ENCODE assay signal across 28 mouse cellular contexts in genomic region chr9:118496952-118497351, GRCm38 (mm10). TPM values are rescaled to one million over a fixed set of nuclear protein-coding genes. Genes with fewer than 3 reads are reported as not detected.
DNase-seq lines count a peak whose midpoint lies in the region; ATAC-seq lines count a peak whose summit lies in the region.
"Had no signal": no experiment of that assay in that cellular context is flagged by ENCODE, and none has a peak within 500 bp of the region (broad histone marks: within the 10 kb centered on the region; RNA-seq: fewer than 3 reads in every experiment).

No protein-coding gene starts in this region.

- peak; percentile 30 for DNase-seq in lung, postnatal 36 days
- DNase-seq in lung, postnatal 10 days = no peak
- DNase-seq in ZHBTc4 (ENCODE audit: low read depth, low spot score) = peak; percentile 91
- peak; percentile 74 for DNase-seq in yolk sac, embryonic 10.5 days (ENCODE audit: low spot score)
- DNase-seq in layer of hippocampus, postnatal 25 days (ENCODE audit: extremely low spot score in 1 of 2, low spot score in 1 of 2) = no peak
- no peak for DNase-seq in urinary bladder, adult 2 months (ENCODE audit: low spot score)
- DNase-seq: adrenal gland, adult 2 months; B cell, adult 2 months; cerebellum, adult 11-12 months; cerebellum, postnatal 10 days; forebrain, postnatal 0 days; gastrocnemius, postnatal 36 days; heart, postnatal 4 days; kidney, adult 11 months; lung, adult 2 months; right cerebral cortex, postnatal 14 days; spleen, adult 18-20 months; thymus, adult 2 months had no signal

- H3K4me3 ChIP-seq in midbrain, embryonic 16.5 days (ENCODE audit: low read depth, low read length) = no peak overlapping the region
- H3K4me3 ChIP-seq: embryonic facial prominence, embryonic 12.5 days; hindbrain, embryonic 15.5 days; kidney, embryonic 15.5 days; limb, embryonic 10.5 days had no signal

- no peaks in the 10 kb centered on the region for H3K4me1 ChIP-seq in midbrain, embryonic 16.5 days (ENCODE audit: control insufficient read depth, insufficient read depth, low read length)
- H3K4me1 ChIP-seq: embryonic facial prominence, embryonic 12.5 days; hindbrain, embryonic 15.5 days; kidney, embryonic 15.5 days; limb, embryonic 10.5 days had no signal

- no peak overlapping the region for H3K9ac ChIP-seq in midbrain, embryonic 16.5 days (ENCODE audit: low read depth, low read length)
- H3K9ac ChIP-seq: embryonic facial prominence, embryonic 12.5 days; forebrain, postnatal 0 days; hindbrain, embryonic 15.5 days; kidney, embryonic 15.5 days had no signal

- H3K36me3 ChIP-seq in midbrain, embryonic 16.5 days (ENCODE audit: control insufficient read depth, insufficient read depth, low read length) = no peaks in the 10 kb centered on the region
- H3K36me3 ChIP-seq: embryonic facial prominence, embryonic 12.5 days; hindbrain, embryonic 15.5 days; kidney, embryonic 15.5 days; limb, embryonic 10.5 days had no signal

- H3K27me3 ChIP-seq in midbrain, embryonic 16.5 days (ENCODE audit: control insufficient read depth, insufficient read depth, low read depth, low read length) = no peaks in the 10 kb centered on the region
- H3K27me3 ChIP-seq: CH12.LX; embryonic facial prominence, embryonic 12.5 days had no signal

- ATAC-seq in megakaryocyte progenitor cell, adult 5-6 weeks (replicated peaks; ENCODE audit: poor library complexity) = 0 out of 2 replicates have a peak, but pooled peaks have one; percentile 23
- no peak for ATAC-seq in midbrain, embryonic 16.5 days
- ATAC-seq: forebrain, postnatal 0 days had no signal

- H3K27ac ChIP-seq in midbrain, embryonic 16.5 days (ENCODE audit: low read length) = no peak overlapping the region
- H3K27ac ChIP-seq: embryonic facial prominence, embryonic 12.5 days; hindbrain, embryonic 15.5 days; kidney, embryonic 15.5 days; limb, embryonic 10.5 days; macrophage had no signal

- no peaks in the 10 kb centered on the region for H3K9me3 ChIP-seq in midbrain, embryonic 16.5 days (replicated peaks; ENCODE audit: control insufficient read depth, low read length, poor library complexity, severe bottlenecking)
- H3K9me3 ChIP-seq: embryonic facial prominence, embryonic 12.5 days; hindbrain, embryonic 15.5 days; kidney, embryonic 15.5 days; limb, embryonic 10.5 days had no signal

- WGBS in midbrain, embryonic 16.5 days = 89% methylated on average over 3 of the region's 3 CpGs

- no peak overlapping the region for H3K4me2 ChIP-seq in midbrain, embryonic 16.5 days (ENCODE audit: low read length)
- H3K4me2 ChIP-seq: embryonic facial prominence, embryonic 12.5 days; hindbrain, embryonic 15.5 days; kidney, embryonic 15.5 days; midbrain, embryonic 11.5 days had no signal

RNA-seq across cellular contexts. Expression of gene Golga4, which starts 9.1 kb away (rescaled TPM):
- total RNA-seq in megakaryocyte progenitor cell, adult 5-6 weeks (2015) = 24.0 and 40.8 TPM in 2 replicates
- 68.4 and 88.5 TPM in 2 replicates for total RNA-seq in megakaryocyte progenitor cell, adult 5-6 weeks (2017)
- 10 to 100 TPM; 69.2 to 98.9 TPM for total RNA-seq in layer of hippocampus, postnatal 25 days (2021)
- polyA plus RNA-seq in midbrain, embryonic 16.5 days (2015; fragmentation: Nextera tagmentation; extraction: Ambion mirVana) = 41.5 and 44.2 TPM in 2 replicates
- polyA plus RNA-seq in urinary bladder, adult 2 months (2012; rRNA removed) = 36.9 and 50.0 TPM in 2 replicates

RNA-seq across cellular contexts. Expression of gene Eomes, which starts 18.9 kb away (rescaled TPM):
- total RNA-seq in megakaryocyte progenitor cell, adult 5-6 weeks (2015) = not detected in 2 replicates
- not detected in 2 replicates for total RNA-seq in megakaryocyte progenitor cell, adult 5-6 weeks (2017)
- 1 to 10 TPM; 1.3 TPM for total RNA-seq in layer of hippocampus, postnatal 25 days (2021)
- 1.4 and 2.0 TPM in 2 replicates for polyA plus RNA-seq in midbrain, embryonic 16.5 days (2015; fragmentation: Nextera tagmentation; extraction: Ambion mirVana)
- polyA plus RNA-seq in urinary bladder, adult 2 months (2012; rRNA removed) = 0.12 and 0.27 TPM in 2 replicates
- total RNA-seq: CH12.LX; gastrocnemius, postnatal 36 days; heart, postnatal 4 days; liver, adult 2 months had no signal
- polyA plus RNA-seq: kidney, embryonic 15.5 days; macrophage had no signal

Comparison
In these comparisons a context has a peak if more than half of its experiments do, and no peak if none do; other contexts are left out.
1. DNase-seq: peak in lung, postnatal 36 days (single experiment), ZHBTc4 (single experiment) and yolk sac, embryonic 10.5 days (single experiment); none in lung, postnatal 10 days (single experiment), layer of hippocampus, postnatal 25 days (0 of 2) and urinary bladder, adult 2 months (single experiment).